ENCODE assay signal across 10 mouse cellular contexts in the genomic region with DNA sequence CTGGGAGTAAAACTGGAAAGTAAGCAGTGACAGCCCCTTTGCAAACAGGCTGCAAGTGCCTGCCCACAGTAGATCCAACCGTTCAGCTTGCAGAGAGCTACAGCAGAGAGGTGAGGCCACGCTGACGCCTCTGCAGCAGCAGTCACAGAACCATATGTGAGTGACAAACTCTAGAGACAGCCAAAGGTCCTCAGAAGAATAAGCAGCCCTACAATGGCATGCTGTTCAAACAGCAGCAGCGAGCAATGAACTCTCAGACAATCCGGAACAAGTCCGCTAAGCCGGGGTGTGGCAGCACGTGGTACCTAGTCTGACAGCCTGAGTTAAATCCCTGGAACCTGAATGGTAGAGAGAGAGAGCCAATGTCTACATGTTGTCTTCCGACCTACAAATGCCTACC. TPM values are rescaled to one million over a fixed set of nuclear protein-coding genes. Genes with fewer than 3 reads are reported as not detected.
DNase-seq lines count a peak whose midpoint lies in the region; ATAC-seq and TF ChIP-seq lines count a peak whose summit lies in the region.
"Had no signal": no experiment of that assay in that cellular context is flagged by ENCODE, and none has a peak within 500 bp of the region (broad histone marks: within the 10 kb centered on the region; RNA-seq: fewer than 3 reads in every experiment).

No protein-coding gene starts in this region.

- H3K4me1 ChIP-seq in heart, embryonic 14.5 days (ENCODE audit: control insufficient read depth in 2 of 2, insufficient read depth in 2 of 2, low read length in 2 of 2), result peaks cover 33 to 62% of the 10 kb centered on the region in 2 experiments
- H3K4me1 ChIP-seq in neural tube, embryonic 12.5 days, result peaks cover 59% of the 10 kb centered on the region
- H3K4me1 ChIP-seq in hindbrain, postnatal 0 days (ENCODE audit: insufficient read depth, low read length), result peaks cover 31% of the 10 kb centered on the region
- H3K4me1 ChIP-seq in stomach, embryonic 15.5 days, result peaks cover 23% of the 10 kb centered on the region

- no peak for DNase-seq in heart, postnatal 25 days (ENCODE audit: low spot score)
- no peak for DNase-seq in neural tube, embryonic 10.5 days (ENCODE audit: extremely low spot score, low spot score)
- DNase-seq in hindbrain, postnatal 0 days (ENCODE audit: low spot score), result no peak
- DNase-seq in adrenal gland, postnatal 10 days, result no peak
- DNase-seq in adrenal gland, adult (ENCODE audit: inconsistent age in 2 of 2, low spot score in 1 of 2), result no peak
- DNase-seq: kidney, adult 18-20 months had no signal

- peak overlapping the region; percentile 30 for H3K4me2 ChIP-seq in heart, embryonic 14.5 days (ENCODE audit: low read length)
- peak overlapping the region; percentile 31; the same call in 1 of the 2 replicates for H3K4me2 ChIP-seq in neural tube, embryonic 12.5 days (replicated peaks)
- peak overlapping the region; percentile 28 for H3K4me2 ChIP-seq in hindbrain, postnatal 0 days (ENCODE audit: low read depth, low read length)
- 0 out of 2 replicates have a peak overlapping the region, but pooled peaks have one; percentile 4 for H3K4me2 ChIP-seq in stomach, embryonic 15.5 days

- H3K9ac ChIP-seq in heart, embryonic 14.5 days (ENCODE audit: low read length), result no peak overlapping the region; the same call in 1 of the 2 replicates
- peak overlapping the region; percentile 17; the same call in 1 of the 2 replicates for H3K9ac ChIP-seq in neural tube, embryonic 12.5 days
- no peak overlapping the region for H3K9ac ChIP-seq in hindbrain, postnatal 0 days (replicated peaks; ENCODE audit: low read length)
- no peak overlapping the region for H3K9ac ChIP-seq in stomach, embryonic 15.5 days
- H3K9ac ChIP-seq: limb, embryonic 12.5 days had no signal

- no peaks in the 10 kb centered on the region for H3K36me3 ChIP-seq in heart, embryonic 14.5 days (ENCODE audit: control insufficient read depth, insufficient read depth, low read length)
- no peaks in the 10 kb centered on the region for H3K36me3 ChIP-seq in neural tube, embryonic 12.5 days
- no peaks in the 10 kb centered on the region for H3K36me3 ChIP-seq in hindbrain, postnatal 0 days (ENCODE audit: insufficient read depth, low read length)
- H3K36me3 ChIP-seq in stomach, embryonic 15.5 days, result no peaks in the 10 kb centered on the region
- H3K36me3 ChIP-seq: limb, embryonic 12.5 days had no signal

- TF ChIP-seq CTCF in hindbrain, postnatal 0 days (IDR thresholded peaks at IDR 0.05; ENCODE audit: low read depth), result no peak

- no peak overlapping the region for H3K4me3 ChIP-seq in heart, embryonic 14.5 days (ENCODE audit: control insufficient read depth in 1 of 2, insufficient read depth in 1 of 2, low read depth in 1 of 2, low read length in 2 of 2)
- H3K4me3 ChIP-seq in neural tube, embryonic 12.5 days, result no peak overlapping the region
- H3K4me3 ChIP-seq in hindbrain, postnatal 0 days (ENCODE audit: low read length), result no peak overlapping the region
- H3K4me3 ChIP-seq in stomach, embryonic 15.5 days (replicated peaks), result no peak overlapping the region
- H3K4me3 ChIP-seq: limb, embryonic 12.5 days had no signal

- no peaks in the 10 kb centered on the region for H3K27me3 ChIP-seq in heart, embryonic 14.5 days (ENCODE audit: control insufficient read depth, insufficient read depth, low read length)
- H3K27me3 ChIP-seq in neural tube, embryonic 12.5 days (replicated peaks), result no peaks in the 10 kb centered on the region
- no peaks in the 10 kb centered on the region for H3K27me3 ChIP-seq in hindbrain, postnatal 0 days (ENCODE audit: insufficient read depth, low read length)
- H3K27me3 ChIP-seq in stomach, embryonic 15.5 days (replicated peaks), result no peaks in the 10 kb centered on the region
- H3K27me3 ChIP-seq: limb, embryonic 12.5 days had no signal

- 49% methylated on average over 9 of the region's 9 CpGs for WGBS in heart, embryonic 14.5 days
- 83% methylated on average over 9 of the region's 9 CpGs for WGBS in neural tube, embryonic 12.5 days
- WGBS in hindbrain, postnatal 0 days, result 73% methylated on average over 9 of the region's 9 CpGs
- 68% methylated on average over 9 of the region's 9 CpGs for WGBS in stomach, embryonic 15.5 days

- intact Hi-C loops in heart, postnatal 25 days (cut with DNase I), result no loop called here

- ATAC-seq in heart, embryonic 14.5 days (ENCODE audit: insufficient number of reproducible peaks, insufficient read depth, low FRiP score, low read depth), result no peak
- no peak for ATAC-seq in neural tube, embryonic 12.5 days (ENCODE audit: low FRiP score, low read depth)
- ATAC-seq in hindbrain, postnatal 0 days, result no peak
- 0 out of 2 replicates have a peak, but pooled peaks have one; percentile 11 for ATAC-seq in stomach, embryonic 15.5 days (ENCODE audit: insufficient read depth, low FRiP score, low read depth)

- H3K9me3 ChIP-seq in heart, embryonic 14.5 days (ENCODE audit: control insufficient read depth, low read length), result no peaks in the 10 kb centered on the region
- no peaks in the 10 kb centered on the region for H3K9me3 ChIP-seq in neural tube, embryonic 12.5 days
- no peaks in the 10 kb centered on the region for H3K9me3 ChIP-seq in hindbrain, postnatal 0 days (ENCODE audit: low read length)
- H3K9me3 ChIP-seq in stomach, embryonic 15.5 days, result no peaks in the 10 kb centered on the region
- H3K9me3 ChIP-seq: limb, embryonic 12.5 days had no signal

- no peak overlapping the region for H3K27ac ChIP-seq in heart, embryonic 14.5 days (replicated peaks in 1 of 2; ENCODE audit: control insufficient read depth in 1 of 2, insufficient read depth in 1 of 2, low read depth in 2 of 2, low read length in 2 of 2)
- no peak overlapping the region for H3K27ac ChIP-seq in neural tube, embryonic 12.5 days
- no peak overlapping the region for H3K27ac ChIP-seq in hindbrain, postnatal 0 days
- H3K27ac ChIP-seq in stomach, embryonic 15.5 days, result peak overlapping the region; percentile 9; the same call in 1 of the 2 replicates
- H3K27ac ChIP-seq: limb, embryonic 12.5 days had no signal

RNA-seq across cellular contexts. Expression of a gene that starts 2.0 kb away (rescaled TPM):
- 22.5 and 25.6 TPM in 2 replicates for polyA plus RNA-seq in heart, embryonic 14.5 days (2014; fragmentation: Nextera tagmentation; extraction: Ambion mirVana)
- total RNA-seq in heart, postnatal 25 days (2021), result 100 to 1,000 TPM; 175 to 181 TPM
- polyA plus RNA-seq in neural tube, embryonic 12.5 days (2016; fragmentation: Nextera tagmentation; extraction: Ambion mirVana), result 20.0 and 25.1 TPM in 2 replicates
- 47.5 and 54.7 TPM in 2 replicates for total RNA-seq in hindbrain, postnatal 0 days (2014; rRNA removed)
- polyA plus RNA-seq in hindbrain, postnatal 0 days (2015; fragmentation: Nextera tagmentation; extraction: Ambion mirVana), result 27.9 and 28.4 TPM in 2 replicates
- 17.8 and 19.6 TPM in 2 replicates for polyA plus RNA-seq in stomach, embryonic 15.5 days (2015; fragmentation: Nextera tagmentation; extraction: Ambion mirVana)
- 10 to 100 TPM; 85.8 to 88.5 TPM for total RNA-seq in adrenal gland, postnatal 10 days (2021)

RNA-seq across cellular contexts. Expression of a gene that starts 15.1 kb away (rescaled TPM):
- polyA plus RNA-seq in heart, embryonic 14.5 days (2014; fragmentation: Nextera tagmentation; extraction: Ambion mirVana), result 386 and 413 TPM in 2 replicates
- 100 to 1,000 TPM; 521 to 551 TPM for total RNA-seq in heart, postnatal 25 days (2021)
- polyA plus RNA-seq in neural tube, embryonic 12.5 days (2016; fragmentation: Nextera tagmentation; extraction: Ambion mirVana), result 452 and 465 TPM in 2 replicates
- total RNA-seq in hindbrain, postnatal 0 days (2014; rRNA removed), result 343 and 354 TPM in 2 replicates
- 359 and 380 TPM in 2 replicates for polyA plus RNA-seq in hindbrain, postnatal 0 days (2015; fragmentation: Nextera tagmentation; extraction: Ambion mirVana)
- polyA plus RNA-seq in stomach, embryonic 15.5 days (2015; fragmentation: Nextera tagmentation; extraction: Ambion mirVana), result 603 and 609 TPM in 2 replicates
- 1,000 to 10,000 TPM; 1,004 to 1,027 TPM for total RNA-seq in adrenal gland, postnatal 10 days (2021)

RNA-seq across cellular contexts. Expression of a gene that starts 30.8 kb away (rescaled TPM):
- polyA plus RNA-seq in heart, embryonic 14.5 days (2014; fragmentation: Nextera tagmentation; extraction: Ambion mirVana), result 5.5 and 5.8 TPM in 2 replicates
- 10 to 100 TPM; 19.3 to 23.0 TPM for total RNA-seq in heart, postnatal 25 days (2021)
- polyA plus RNA-seq in neural tube, embryonic 12.5 days (2016; fragmentation: Nextera tagmentation; extraction: Ambion mirVana), result 15.4 and 16.5 TPM in 2 replicates
- total RNA-seq in hindbrain, postnatal 0 days (2014; rRNA removed), result 103 and 107 TPM in 2 replicates
- 15.1 and 15.9 TPM in 2 replicates for polyA plus RNA-seq in hindbrain, postnatal 0 days (2015; fragmentation: Nextera tagmentation; extraction: Ambion mirVana)
- polyA plus RNA-seq in stomach, embryonic 15.5 days (2015; fragmentation: Nextera tagmentation; extraction: Ambion mirVana), result 4.8 and 5.6 TPM in 2 replicates
- 10 to 100 TPM; 18.7 to 27.8 TPM for total RNA-seq in adrenal gland, postnatal 10 days (2021)
